11 mouse cellular contexts compared by ENCODE assay signal in the genomic region with DNA sequence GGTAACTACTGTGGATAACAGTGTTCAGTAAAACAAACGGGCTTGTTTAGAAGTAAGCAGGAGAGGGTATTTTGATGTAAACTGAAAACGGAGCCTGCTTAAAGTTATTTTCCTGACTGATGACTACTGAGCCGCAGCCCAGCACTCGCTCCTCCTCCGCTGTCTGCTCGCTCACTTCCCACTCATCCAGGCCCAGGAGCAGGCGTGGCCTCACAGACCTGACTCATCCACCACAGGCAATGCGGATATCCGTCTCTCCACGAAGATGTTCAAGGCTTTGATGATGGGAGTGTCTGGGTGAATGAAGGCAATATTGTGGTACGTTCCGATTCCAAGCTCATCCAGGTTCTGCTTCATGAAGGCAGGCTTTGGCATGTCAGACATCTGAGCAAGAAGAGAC. TPM values are rescaled to one million over a fixed set of nuclear protein-coding genes. Genes with fewer than 3 reads are reported as not detected.
DNase-seq lines count a peak whose midpoint lies in the region; ATAC-seq lines count a peak whose summit lies in the region.
"Had no signal": no experiment of that assay in that cellular context is flagged by ENCODE, and none has a peak within 500 bp of the region (broad histone marks: within the 10 kb centered on the region; RNA-seq: fewer than 3 reads in every experiment).

No protein-coding gene starts in this region.

- peak; percentile 25 for DNase-seq in T-cell, adult 2 months (ENCODE audit: low spot score)
- DNase-seq in brain, adult 2 months (ENCODE audit: low read depth, low spot score) = peak; percentile 89
- DNase-seq in right cerebral cortex, postnatal 10 days (ENCODE audit: low spot score in 2 of 2) = peak; percentile 46 to 47
- DNase-seq in yolk sac, embryonic 10.5 days (ENCODE audit: low spot score) = no peak
- no peak for DNase-seq in testis, postnatal 14 days (ENCODE audit: low spot score)
- DNase-seq: cerebellum, adult 18-20 months had no signal

- peaks cover 55% of the 10 kb centered on the region for H3K4me1 ChIP-seq in megakaryocyte, embryonic 14.5 days

- no peaks in the 10 kb centered on the region for H3K27me3 ChIP-seq in megakaryocyte, embryonic 14.5 days (replicated peaks)
- H3K27me3 ChIP-seq: heart, embryonic 13.5 days; limb, embryonic 12.5 days had no signal

- H3K36me3 ChIP-seq in megakaryocyte, embryonic 14.5 days (replicated peaks; ENCODE audit: low read length) = peaks cover 27% of the 10 kb centered on the region

- H3K4me3 ChIP-seq in megakaryocyte, embryonic 14.5 days (replicated peaks) = peak overlapping the region; percentile 40
- H3K4me3 ChIP-seq: heart, embryonic 13.5 days; limb, embryonic 12.5 days had no signal

- H3K9me3 ChIP-seq in megakaryocyte, embryonic 14.5 days = 0 out of 2 replicates have a peak, but pooled peaks cover 3% of the 10 kb centered on the region
- H3K9me3 ChIP-seq: limb, embryonic 12.5 days had no signal

- ATAC-seq in megakaryocyte, adult 5-6 weeks (ENCODE audit: poor library complexity, severe bottlenecking) = no peak
- ATAC-seq: intestine, embryonic 16.5 days had no signal

RNA-seq across cellular contexts. Expression of a gene that starts 28.9 kb away (rescaled TPM):
- polyA plus RNA-seq in megakaryocyte, embryonic 14.5 days (2012; ENCODE audit: insufficient read depth, low replicate concordance) = 10.6 and 27.8 TPM in 2 replicates
- total RNA-seq in megakaryocyte, adult 5-6 weeks (2015) = 109 and 136 TPM in 2 replicates
- 44.2 and 56.7 TPM in 2 replicates for total RNA-seq in megakaryocyte, adult 5-6 weeks (2017)

Comparison
In these comparisons a context has a peak if more than half of its experiments do, and no peak if none do; other contexts are left out.
1. DNase-seq: peak in T-cell, adult 2 months (single experiment), brain, adult 2 months (single experiment) and right cerebral cortex, postnatal 10 days (2 of 2); none in yolk sac, embryonic 10.5 days (single experiment) and testis, postnatal 14 days (single experiment).